Mouse (Mus musculus) kidney, embryonic 16.5 days (tissue): ENCODE results near the gene Tmem185a. TPM values are rescaled to one million over a fixed set of nuclear protein-coding genes. Genes with fewer than 3 reads are reported as not detected.
"Not testable (repeated sequence)": the region's sequence is repeated elsewhere in the genome, so short reads cannot be mapped to it uniquely, and the experiment has no call there.

Experiments
- ATAC-seq: fragments of 200-750 bp; cut with Nextera tagmentation; 2 replicates; pipeline ENCODE4 v1.8.0; 2017; ENCODE audit warnings: moderate TSS enrichment; ENCODE audit not compliant: low FRiP score, low TSS enrichment
- H3K27ac ChIP-seq: fragments of 300-500 bp; sonication (generic); 2 replicates; pipeline ENCODE4 v1.5.1; 2014; ENCODE audit warnings: low read length
- H3K27me3 ChIP-seq: fragments of 300-500 bp; sonication (generic); 2 replicates; pipeline ENCODE4 v1.6.1; 2014; ENCODE audit warnings: low read length, control low read depth, mixed read lengths; ENCODE audit not compliant: insufficient read depth
- H3K36me3 ChIP-seq: fragments of 300-500 bp; sonication (generic); 2 replicates; pipeline ENCODE4 v1.6.1; 2014; ENCODE audit warnings: low read length, control low read depth, mixed read lengths; ENCODE audit not compliant: insufficient read depth
- H3K4me1 ChIP-seq: fragments of 300-500 bp; sonication (generic); 2 replicates; pipeline ENCODE4 v1.6.1; 2014; ENCODE audit warnings: low read length, control low read depth, mixed read lengths; ENCODE audit not compliant: insufficient read depth
- H3K4me2 ChIP-seq: fragments of 300-500 bp; sonication (generic); replicated peaks from 2 replicates; pipeline ENCODE4 v1.6.1; 2014; ENCODE audit warnings: low read depth, low read length
- H3K4me3 ChIP-seq: fragments of 300-500 bp; sonication (generic); 2 replicates; pipeline ENCODE4 v1.5.1; 2014; ENCODE audit warnings: mild to moderate bottlenecking, low read length
- H3K9ac ChIP-seq: fragments of 300-500 bp; sonication (generic); replicated peaks from 2 replicates; pipeline ENCODE4 v1.6.1; 2014; ENCODE audit warnings: low read length
- H3K9me3 ChIP-seq: fragments of 300-500 bp; sonication (generic); 2 replicates; pipeline ENCODE4 v1.6.1; 2016; ENCODE audit warnings: low read length, control low read depth
- WGBS: fragments of 180-500 bp; shearing (Covaris S2); extraction: QIAGEN DNeasy Blood & Tissue Kit; methylation state at CpG from one replicate; pipeline ENCODE4 v1.1.7; 2014; 5-methylcytosine and 5-hydroxymethylcytosine counted together
- polyA plus RNA-seq: library from polyadenylated mRNA; unstranded; fragments of >200 nt; fragmentation: Nextera tagmentation; extraction: Ambion mirVana; gene quantifications from 2 replicates; pipeline ENCODE4 v1.2.1, GENCODE M21; 2015

Tmem185a gene
- polyA plus RNA-seq, result 49.4 and 53.3 TPM in 2 replicates

DNA sequence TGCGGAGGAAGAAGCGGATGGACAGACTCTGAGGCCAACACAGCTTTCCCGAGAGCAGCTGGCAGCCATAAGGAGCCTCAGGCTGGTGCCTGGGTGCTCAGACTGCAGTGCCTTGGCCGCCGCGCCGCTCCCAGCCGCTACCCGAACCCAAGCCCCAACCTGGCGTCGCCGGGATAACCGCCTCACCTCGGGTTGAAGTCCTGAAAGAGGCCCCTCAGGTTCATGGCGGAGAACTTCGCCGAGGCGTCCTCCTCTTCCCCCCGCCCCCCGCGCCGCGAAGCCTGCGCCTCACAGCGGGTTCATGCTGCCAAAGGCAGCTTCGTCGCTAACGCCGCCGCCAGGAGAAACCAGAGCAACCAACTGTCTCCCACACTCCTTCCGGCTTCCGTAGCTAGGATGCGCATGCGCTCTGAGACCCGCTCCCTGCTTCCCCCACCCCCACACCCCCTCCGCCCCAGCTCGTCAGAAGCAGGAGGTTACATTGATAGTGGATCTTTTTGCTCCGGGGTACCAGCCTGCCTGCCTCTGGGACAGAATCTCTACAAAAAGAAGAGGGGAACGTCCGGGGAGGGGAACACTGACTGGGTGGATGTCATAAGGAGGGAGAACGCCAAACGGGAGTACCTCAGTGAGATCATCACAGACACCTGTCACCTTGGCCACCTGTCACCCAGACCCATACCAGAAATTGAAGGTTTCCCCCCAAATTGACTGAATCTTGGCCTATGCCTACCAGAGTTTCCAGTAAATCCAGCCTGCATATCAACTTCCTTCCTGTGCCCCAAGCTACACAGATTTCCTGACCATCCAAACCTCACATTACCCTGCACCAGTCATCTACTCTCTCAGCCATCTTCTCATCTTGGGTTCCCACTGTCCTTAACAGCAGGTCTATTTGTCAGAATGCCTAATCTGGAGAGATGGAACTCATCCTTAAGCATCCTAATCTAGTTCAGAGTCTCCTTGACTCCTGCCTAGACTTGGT lies at the start of gene Tmem185a:
Tmem185a (minus strand) TSS at position 389 of the 985 bp plus-strand sequence.
- Histone ChIP-seq H3K27ac (peak within 1 kb of the TSS; percentile 76), H3K9ac (peak within 1 kb of the TSS; percentile 74), H3K4me1 (no peaks in the 10 kb centered on the region), H3K4me2 (peak within 1 kb of the TSS; percentile 69), H3K36me3 (no peaks in the 10 kb centered on the region), H3K27me3 (peaks cover 5% of the 10 kb centered on the region; the same call in 1 of the 2 replicates), H3K4me3 (peak within 1 kb of the TSS; percentile 64), H3K9me3 (no peaks in the 10 kb centered on the region)
- ATAC-seq, result peak; percentile 91
- WGBS, result 22% methylated on average over 31 of the region's 42 CpGs

DNA sequence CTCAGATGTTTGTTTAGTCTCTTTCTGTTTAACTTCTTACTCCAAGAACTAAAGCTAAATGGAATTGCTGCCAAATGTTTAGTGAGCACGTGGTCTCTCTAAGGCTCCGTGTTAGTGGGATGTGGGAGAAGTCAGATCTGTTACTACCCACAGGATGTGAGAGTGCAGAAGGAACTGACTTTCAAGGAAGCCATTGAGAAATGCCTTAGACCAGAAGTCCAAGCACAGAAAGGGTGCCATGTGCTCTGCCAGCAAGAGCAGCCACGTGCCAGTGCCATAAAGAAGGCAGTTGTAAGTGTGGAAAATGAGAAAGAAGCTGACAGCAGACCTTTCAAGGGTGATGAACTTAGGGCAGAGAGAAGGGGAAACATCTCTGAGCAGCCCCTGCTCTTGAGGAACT lies 37.4 kb upstream of the Tmem185a start:
- not testable (repeated sequence) for H3K36me3 ChIP-seq, H3K9me3 ChIP-seq, H3K4me3 ChIP-seq, H3K4me1 ChIP-seq, H3K27me3 ChIP-seq, H3K9ac ChIP-seq, H3K27ac ChIP-seq, H3K4me2 ChIP-seq, ATAC-seq
- 58% methylated on average over 3 of the region's 3 CpGs for WGBS

GRCm38 (mm10) chrX:70487328-70487727 lies 10.3 kb upstream of the Tmem185a start:
- not testable (repeated sequence) for H3K4me3 ChIP-seq, H3K4me2 ChIP-seq, H3K9me3 ChIP-seq, H3K36me3 ChIP-seq, ATAC-seq, H3K27me3 ChIP-seq, H3K9ac ChIP-seq, H3K27ac ChIP-seq, H3K4me1 ChIP-seq
- no CpG with 5 or more reads among the region's 1 CpGs for WGBS

- 77% methylated on average over 2 of the region's 2 CpGs for WGBS
Measured at GRCm38 (mm10) chrX:70482154-70482553, 5.2 kb upstream of the Tmem185a start.

DNA sequence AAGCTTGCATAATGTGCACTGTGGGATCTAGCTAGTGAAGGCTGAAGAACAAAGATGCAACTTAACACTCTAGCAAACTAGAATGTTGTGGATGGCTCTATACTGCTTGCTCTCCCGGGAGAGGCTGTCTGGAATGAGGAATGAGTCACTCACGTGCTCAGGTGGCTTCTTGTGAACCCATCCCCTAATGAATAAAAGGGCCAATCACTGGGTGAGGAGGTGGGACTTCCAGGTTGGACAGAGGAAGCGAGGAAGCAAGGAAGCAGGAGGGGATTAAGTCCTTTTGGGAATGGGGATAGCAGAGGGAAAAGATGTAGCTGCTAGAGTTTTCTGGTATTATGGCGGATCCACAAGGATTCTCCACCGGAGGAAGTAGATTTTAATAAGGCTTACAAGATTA lies 1.7 kb upstream of the Tmem185a start:
- Histone ChIP-seq H3K27ac (no peak overlapping the region), H3K4me2 (no peak overlapping the region), H3K9me3 (no peaks in the 10 kb centered on the region), H3K4me1 (no peaks in the 10 kb centered on the region), H3K4me3 (no peak overlapping the region), H3K36me3 (no peaks in the 10 kb centered on the region), H3K27me3 (peaks cover 5% of the 10 kb centered on the region; the same call in 1 of the 2 replicates), H3K9ac (no peak overlapping the region)
- no peak for ATAC-seq
- WGBS, result 63% methylated on average over 5 of the region's 5 CpGs

More at GRCm38 (mm10) chrX:70482154-70482553, 5.2 kb upstream of the Tmem185a start:
- H3K27ac ChIP-seq, result no peak overlapping the region
- no peaks in the 10 kb centered on the region for H3K36me3 ChIP-seq
- no peak for ATAC-seq
- no peaks in the 10 kb centered on the region for H3K4me1 ChIP-seq
- no peak overlapping the region for H3K4me3 ChIP-seq
- H3K9me3 ChIP-seq, result no peaks in the 10 kb centered on the region
- H3K27me3 ChIP-seq, result 0 out of 2 replicates have a peak, but pooled peaks cover 2% of the 10 kb centered on the region
- H3K9ac ChIP-seq, result no peak overlapping the region
- no peak overlapping the region for H3K4me2 ChIP-seq

DNA sequence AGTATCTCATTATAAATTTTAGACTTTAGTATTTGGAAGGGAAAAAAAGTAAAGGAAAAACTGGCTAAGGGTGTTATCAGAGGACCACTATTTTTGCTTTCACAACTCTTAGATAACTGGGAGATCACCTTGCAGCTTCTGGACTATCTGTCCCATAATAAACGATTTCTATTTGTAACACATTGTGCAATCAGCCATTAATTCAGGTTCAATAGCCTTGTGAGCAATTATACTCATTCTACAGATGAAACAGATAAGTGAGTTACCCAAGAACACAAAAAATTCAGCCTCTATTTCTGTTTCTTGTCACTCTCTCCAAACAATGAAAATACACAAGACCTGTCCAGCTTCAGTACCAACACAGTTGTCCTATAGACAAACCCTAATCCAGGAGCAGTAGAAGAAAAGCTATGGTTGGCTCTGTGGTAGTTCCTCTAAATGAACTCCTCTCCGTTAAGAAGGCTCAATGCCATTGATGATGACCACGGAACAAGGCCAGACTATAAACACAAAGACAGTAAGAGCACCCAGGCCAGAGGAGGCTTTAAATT lies 1.7 kb downstream of the Tmem185a start:
- Histone ChIP-seq H3K4me1 (no peaks in the 10 kb centered on the region), H3K36me3 (no peaks in the 10 kb centered on the region), H3K27me3 (peaks cover 5% of the 10 kb centered on the region; the same call in 1 of the 2 replicates), H3K9ac (no peak overlapping the region), H3K27ac (no peak overlapping the region), H3K4me2 (peak overlapping the region; percentile 69), H3K4me3 (peak overlapping the region; percentile 64), H3K9me3 (no peaks in the 10 kb centered on the region)
- 74% methylated on average over 3 of the region's 3 CpGs for WGBS
- no peak for ATAC-seq

DNA sequence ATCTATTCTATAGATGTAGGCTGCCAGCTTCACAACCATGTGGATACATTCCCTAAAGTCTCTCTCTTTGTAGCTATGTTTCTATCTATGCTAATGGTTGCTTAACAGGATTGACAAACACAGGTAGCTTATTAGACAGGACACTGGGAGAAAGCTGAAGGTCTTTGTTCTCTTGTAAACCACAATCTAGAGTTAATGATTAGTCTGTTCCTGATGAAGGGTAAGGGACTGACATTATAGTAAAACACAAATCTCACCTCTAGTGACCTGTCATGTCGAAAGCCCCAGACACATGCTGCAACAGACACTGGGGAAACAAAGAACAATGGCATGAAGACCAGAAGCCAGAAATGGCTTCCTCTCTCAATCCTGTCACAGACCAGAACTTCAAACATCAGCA lies 10.1 kb downstream of the Tmem185a start:
- Histone ChIP-seq H3K9ac (no peak overlapping the region), H3K27ac (no peak overlapping the region), H3K4me3 (no peak overlapping the region), H3K9me3 (no peaks in the 10 kb centered on the region), H3K4me2 (no peak overlapping the region), H3K36me3 (peaks cover 2% of the 10 kb centered on the region; the same call in 1 of the 2 replicates), H3K4me1 (no peaks in the 10 kb centered on the region), H3K27me3 (no peaks in the 10 kb centered on the region; the same call in 1 of the 2 replicates)
- ATAC-seq, result no peak
- 58% methylated on average over 1 of the region's 1 CpGs for WGBS

DNA sequence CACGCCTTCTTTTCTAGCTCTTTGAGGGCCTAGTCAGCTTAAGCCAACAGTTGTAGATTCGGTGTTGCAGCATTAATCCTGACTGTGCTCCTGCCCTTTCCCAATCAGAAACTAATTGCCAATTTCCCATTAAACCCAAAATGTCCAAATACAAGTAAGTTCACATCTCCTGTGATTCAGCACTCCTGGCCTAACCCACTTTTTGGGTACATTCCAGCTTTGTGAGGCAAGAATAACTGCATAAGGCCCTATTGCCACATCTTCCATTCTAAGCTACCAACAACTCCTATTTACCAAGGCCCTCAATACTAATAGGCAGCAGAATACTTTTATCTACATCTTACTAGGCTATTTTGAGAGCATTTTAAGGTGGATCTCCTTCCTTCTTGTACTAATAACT lies 11.5 kb downstream of the Tmem185a start:
- Histone ChIP-seq H3K4me1 (no peaks in the 10 kb centered on the region), H3K9me3 (no peaks in the 10 kb centered on the region), H3K36me3 (peaks cover 2% of the 10 kb centered on the region; the same call in 1 of the 2 replicates), H3K27ac (no peak overlapping the region), H3K27me3 (no peaks in the 10 kb centered on the region; the same call in 1 of the 2 replicates), H3K9ac (no peak overlapping the region), H3K4me3 (no peak overlapping the region), H3K4me2 (no peak overlapping the region)
- ATAC-seq, result no peak
- WGBS, result 75% methylated on average over 2 of the region's 2 CpGs

DNA sequence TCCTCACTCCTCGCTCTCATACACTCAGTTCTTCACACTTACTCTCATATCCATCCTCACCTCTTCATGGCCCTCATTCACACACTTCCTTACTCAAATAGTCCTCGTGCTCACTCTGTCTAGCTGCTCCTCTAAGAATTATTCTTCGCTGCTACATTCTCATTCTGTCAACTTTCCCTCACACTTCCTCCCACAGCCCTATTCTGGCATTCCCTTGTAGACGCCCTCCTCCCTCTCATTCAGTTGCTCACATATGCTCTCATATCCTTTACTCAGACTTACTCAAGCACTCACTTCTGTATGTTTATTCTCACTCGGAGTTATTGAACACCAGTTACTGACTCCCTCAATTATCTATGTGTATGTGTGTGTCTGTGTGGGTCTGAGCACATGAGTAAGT lies 13.4 kb downstream of the Tmem185a start:
- Histone ChIP-seq H3K9ac (no peak overlapping the region), H3K9me3 (no peaks in the 10 kb centered on the region), H3K4me3 (no peak overlapping the region), H3K27me3 (no peaks in the 10 kb centered on the region; the same call in 1 of the 2 replicates), H3K4me1 (no peaks in the 10 kb centered on the region), H3K4me2 (no peak overlapping the region), H3K36me3 (peaks cover 5% of the 10 kb centered on the region; the same call in 1 of the 2 replicates), H3K27ac (no peak overlapping the region)
- WGBS, result 81% methylated on average over 5 of the region's 5 CpGs
- ATAC-seq, result no peak
